Mouse (Mus musculus) spleen, adult 12 weeks (tissue): ENCODE data around the gene Stk26.

Experiments used
- DNase-seq: peaks from one replicate; pipeline ENCODE4 v3.0.0; 2022; ENCODE audit warnings: low spot score

Stk26 gene

GRCm38 (mm10) chrX:50926893-50927545 lies 86.2 kb downstream of the Stk26 start:
- no peak for DNase-seq

- no peak for DNase-seq
Measured at GRCm38 (mm10) chrX:50930309-50930708, 89.5 kb downstream of the Stk26 start.

- no peak for DNase-seq
Measured at GRCm38 (mm10) chrX:50937117-50937516, 96.3 kb downstream of the Stk26 start.

- no peak for DNase-seq
Measured at GRCm38 (mm10) chrX:50942610-50943009, 101.8 kb downstream of the Stk26 start, which contains the start of gene Frmd7. Frmd7 (minus strand) TSS chrX:50942710.
